Mouse (Mus musculus) left cerebral cortex, adult 2 months (tissue): Measurements from ENCODE around the gene G430095P16Rik. TPM values are rescaled to one million over a fixed set of nuclear protein-coding genes. Genes with fewer than 3 reads are reported as not detected.

Source experiments
- DNase-seq, 2 experiments: peaks; one replicate each; pipeline ENCODE4 v3.0.0; 2021 to 2022; ENCODE audit warnings: low spot score in 2 of 2, mixed read lengths in 1 of 2; ENCODE audit errors: extremely low spot score in 1 of 2
- H3K27ac ChIP-seq: fragments of 200-600 bp; 2 replicates; pipeline ENCODE4 v1.8.1; 2022
- H3K4me3 ChIP-seq: fragments of 200-600 bp; 2 replicates; pipeline ENCODE4 v1.8.1; 2022
- CTCF ChIP-seq: fragments of 200-600 bp; IDR thresholded peaks from 2 replicates; pipeline ENCODE4 v1.8.1; 2022; ENCODE audit warnings: antibody characterized with exemption, mild to moderate bottlenecking, moderate library complexity
- intact Hi-C: fragments of 180-260 bp; cut with DNase I; formaldehyde crosslinking; loops from one replicate; pipeline ENCODE4 v1.15.1; 2025
- long read RNA-seq, 2 experiments: library from polyadenylated mRNA; stranded (forward); transcript quantifications; one replicate each; pipeline ENCODE4 v2.0.0; 2021; ENCODE audit warnings: borderline mapping rate in 2 of 2
- total RNA-seq, 2 experiments: library from RNA; stranded (reverse); gene quantifications; 2 replicates each; pipeline ENCODE4 v1.2.3; 2021

The G430095P16Rik gene
- total RNA-seq, result not detected
- long read RNA-seq, experiment 1, result 0 reads
- long read RNA-seq, experiment 2, result 0 reads

- Histone ChIP-seq H3K27ac (peak within 1 kb of the TSS; percentile 88), H3K4me3 (no peak within 1 kb of the TSS)
- DNase-seq, result peak in 1 of 2 experiments; percentile 65
- intact Hi-C loops, result no loop called here
- TF ChIP-seq CTCF, result peak; percentile 6
Observed at GRCm38 (mm10) chr8:84722850-84723570, at the start of gene G430095P16Rik. G430095P16Rik (plus strand) TSS chr8:84723007.

- DNase-seq, result no peak
- no peak overlapping the region for H3K4me3 ChIP-seq
- intact Hi-C loops, result no loop called here
- no peak for TF ChIP-seq CTCF
- H3K27ac ChIP-seq, result no peak overlapping the region
Observed at GRCm38 (mm10) chr8:84677305-84677704, 45.5 kb upstream of the G430095P16Rik start.

- no peak overlapping the region for H3K4me3 ChIP-seq
- intact Hi-C loops, result no loop called here
- H3K27ac ChIP-seq, result no peak overlapping the region
- no peak for TF ChIP-seq CTCF
- DNase-seq, result no peak
Observed at GRCm38 (mm10) chr8:84681476-84681875, 41.3 kb upstream of the G430095P16Rik start.

GRCm38 (mm10) chr8:84682257-84682656 lies 40.5 kb upstream of the G430095P16Rik start:
- intact Hi-C loops, result no loop called here
- no peak for TF ChIP-seq CTCF
- Histone ChIP-seq H3K4me3 (no peak overlapping the region), H3K27ac (no peak overlapping the region)
- no peak for DNase-seq

- Histone ChIP-seq H3K4me3 (no peak overlapping the region), H3K27ac (peak overlapping the region; percentile 28; the same call in 1 of the 2 replicates)
- no peak for DNase-seq
- TF ChIP-seq CTCF, result no peak
- intact Hi-C loops, result no loop called here
Observed at GRCm38 (mm10) chr8:84684537-84684936, 38.3 kb upstream of the G430095P16Rik start.

GRCm38 (mm10) chr8:84686191-84687002 lies 36.4 kb upstream of the G430095P16Rik start, which contains the start of gene Trmt1:
Trmt1 (plus strand) TSS chr8:84686307.
- no peak for TF ChIP-seq CTCF
- Histone ChIP-seq H3K27ac (peak within 1 kb of the TSS; percentile 94), H3K4me3 (peak within 1 kb of the TSS; percentile 96)
- no peak for DNase-seq
- intact Hi-C loops, result loop anchor here (1.0 kb wide), 1 partner anchor 24 kb away; the partner anchor contains the start of gene Ier2

GRCm38 (mm10) chr8:84687003-84687704 lies 35.7 kb upstream of the G430095P16Rik start:
- Histone ChIP-seq H3K4me3 (peak overlapping the region; percentile 96), H3K27ac (peak overlapping the region; percentile 94)
- intact Hi-C loops, result loop anchor here (1.0 kb wide), 1 partner anchor 25 kb away; the partner anchor contains the start of gene Ier2
- DNase-seq, result no peak
- TF ChIP-seq CTCF, result no peak

GRCm38 (mm10) chr8:84687705-84688100 lies 35.1 kb upstream of the G430095P16Rik start, which contains the start of gene Nacc1:
Nacc1 (minus strand) TSS chr8:84687862.
- Histone ChIP-seq H3K4me3 (peak within 1 kb of the TSS; percentile 96), H3K27ac (peak within 1 kb of the TSS; percentile 94)
- intact Hi-C loops, result loop anchor here (1.0 kb wide), 1 partner anchor 25 kb away; the partner anchor contains the start of gene Ier2
- peak; percentile 84 to 86 for DNase-seq
- peak; percentile 22 for TF ChIP-seq CTCF

- DNase-seq, result peak; percentile 89 to 90
- Histone ChIP-seq H3K4me3 (peak overlapping the region; percentile 61), H3K27ac (peak overlapping the region; percentile 85)
- intact Hi-C loops, result loop anchor here (1.0 kb wide), 1 partner anchor 24 kb away; no protein-coding TSS in a partner anchor
- no peak; the same call in 1 of the 2 replicates for TF ChIP-seq CTCF
Observed at GRCm38 (mm10) chr8:84689091-84689915, 33.5 kb upstream of the G430095P16Rik start.

GRCm38 (mm10) chr8:84693332-84693731 lies 29.5 kb upstream of the G430095P16Rik start:
- no peak for DNase-seq
- intact Hi-C loops, result no loop called here
- no peak overlapping the region for H3K4me3 ChIP-seq
- no peak overlapping the region for H3K27ac ChIP-seq
- no peak for TF ChIP-seq CTCF
